Comparison of ENCODE assay signal across 9 mouse cellular contexts in the genomic region with DNA sequence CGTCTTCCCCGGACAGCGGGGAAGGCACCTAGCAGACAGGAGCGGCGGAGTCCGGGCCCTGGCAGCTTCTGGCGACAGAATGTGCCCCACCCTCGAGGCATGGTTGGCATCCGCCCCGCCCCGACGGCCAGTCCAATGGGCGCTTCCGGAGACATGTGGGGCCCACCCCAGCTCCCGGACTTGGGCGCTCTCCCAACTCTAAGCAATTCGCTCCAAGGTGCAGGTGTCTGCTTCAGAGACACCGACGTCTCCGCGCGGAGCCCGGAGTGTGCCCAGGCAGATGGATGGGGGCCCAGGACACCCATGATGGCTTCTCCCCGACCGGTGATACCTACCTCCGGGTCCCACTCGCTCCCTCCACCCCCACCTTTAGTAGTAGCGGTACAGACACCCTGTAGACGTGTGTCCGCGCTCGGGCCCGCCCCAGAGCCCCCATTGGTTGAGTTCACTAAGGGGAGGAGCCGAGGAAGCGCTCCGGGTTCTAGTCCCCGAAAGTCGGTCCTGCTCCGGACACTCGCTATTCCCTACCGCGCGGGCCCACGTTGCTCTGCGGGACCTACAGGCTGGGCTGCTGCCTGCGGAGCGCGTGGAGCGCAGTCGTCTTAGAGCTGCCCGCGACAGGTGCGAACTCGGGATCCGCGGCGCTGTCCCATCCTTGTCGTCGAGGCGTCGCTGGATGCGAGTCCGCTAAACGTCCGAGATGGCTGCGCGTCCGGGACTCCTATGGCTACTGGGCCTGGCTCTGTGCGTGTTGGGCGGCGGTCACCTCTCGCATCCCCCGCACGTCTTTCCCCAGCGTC. TPM values are rescaled to one million over a fixed set of nuclear protein-coding genes. Genes with fewer than 3 reads are reported as not detected.
DNase-seq lines count a peak whose midpoint lies in the region; ATAC-seq lines count a peak whose summit lies in the region.
"Had no signal": no experiment of that assay in that cellular context is flagged by ENCODE, and none has a peak within 500 bp of the region (broad histone marks: within the 10 kb centered on the region; RNA-seq: fewer than 3 reads in every experiment).

A gene (plus strand): TSS at position 515 of the 800 bp plus-strand sequence.

- H3K4me2 ChIP-seq in forebrain, embryonic 16.5 days (ENCODE audit: low read length), result peak within 1 kb of the TSS; percentile 39
- peak within 1 kb of the TSS; percentile 38 for H3K4me2 ChIP-seq in midbrain, embryonic 11.5 days

- H3K4me3 ChIP-seq in forebrain, embryonic 16.5 days (replicated peaks; ENCODE audit: low read length), result peak within 1 kb of the TSS; percentile 28
- peak within 1 kb of the TSS; percentile 19 for H3K4me3 ChIP-seq in midbrain, embryonic 11.5 days (ENCODE audit: low read depth, low read length)

- intact Hi-C loops in heart, postnatal 25 days (cut with DNase I), result no loop called here

- H3K36me3 ChIP-seq in forebrain, embryonic 16.5 days (ENCODE audit: control insufficient read depth, insufficient read depth), result no peaks in the 10 kb centered on the region
- H3K36me3 ChIP-seq in midbrain, embryonic 11.5 days (ENCODE audit: control insufficient read depth, insufficient read depth, low read length), result no peaks in the 10 kb centered on the region

- peak; percentile 85 for DNase-seq in heart, adult 11 months
- no peak for DNase-seq in heart, postnatal 25 days (ENCODE audit: low spot score)
- DNase-seq in kidney, postnatal 4 days, result peak; percentile 22 to 48
- peak; percentile 88 for DNase-seq in midbrain, embryonic 11.5 days (ENCODE audit: low spot score, missing footprints)
- no peak for DNase-seq in thymus, adult 18-20 months
- no peak for DNase-seq in MN1 (ENCODE audit: low spot score)
- DNase-seq in spleen, postnatal 4 days (ENCODE audit: low spot score in 2 of 2), result no peak

- WGBS in forebrain, embryonic 16.5 days, result 5% methylated on average over 69 of the region's 75 CpGs
- WGBS in midbrain, embryonic 11.5 days, result 6% methylated on average over 74 of the region's 75 CpGs

- no peak within 1 kb of the TSS for H3K27ac ChIP-seq in forebrain, embryonic 16.5 days (ENCODE audit: low read length)
- H3K27ac ChIP-seq in midbrain, embryonic 11.5 days (ENCODE audit: low read depth, low read length), result no peak within 1 kb of the TSS

- H3K27me3 ChIP-seq in forebrain, embryonic 16.5 days (replicated peaks; ENCODE audit: control insufficient read depth, insufficient read depth, low read length), result peaks cover 24% of the 10 kb centered on the region
- peaks cover 17% of the 10 kb centered on the region for H3K27me3 ChIP-seq in midbrain, embryonic 11.5 days (ENCODE audit: control insufficient read depth, insufficient read depth, low read length)

- no peak within 1 kb of the TSS for H3K9ac ChIP-seq in forebrain, embryonic 16.5 days (replicated peaks; ENCODE audit: low read depth, low read length)
- H3K9ac ChIP-seq in midbrain, embryonic 11.5 days (ENCODE audit: low read length), result no peak within 1 kb of the TSS

- peaks cover 6% of the 10 kb centered on the region; the same call in 1 of the 2 replicates for H3K4me1 ChIP-seq in forebrain, embryonic 16.5 days (replicated peaks; ENCODE audit: control insufficient read depth, insufficient read depth, low read length)
- H3K4me1 ChIP-seq in midbrain, embryonic 11.5 days (ENCODE audit: control insufficient read depth, insufficient read depth, low read length), result no peaks in the 10 kb centered on the region

- no peaks in the 10 kb centered on the region for H3K9me3 ChIP-seq in forebrain, embryonic 16.5 days (ENCODE audit: control insufficient read depth, low read length)
- H3K9me3 ChIP-seq in midbrain, embryonic 11.5 days (ENCODE audit: control insufficient read depth, low read length), result no peaks in the 10 kb centered on the region

- ATAC-seq in forebrain, embryonic 16.5 days, result peak; percentile 47; the same call in 1 of the 2 replicates
- peak; percentile 58; the same call in 1 of the 2 replicates for ATAC-seq in midbrain, embryonic 11.5 days (ENCODE audit: low FRiP score)

RNA-seq across cellular contexts. Expression of the gene that starts here (rescaled TPM):
- total RNA-seq in heart, postnatal 25 days (2021), result not detected
- polyA plus RNA-seq in forebrain, embryonic 16.5 days (2015; fragmentation: Nextera tagmentation; extraction: Ambion mirVana), result 0.35 TPM in 2 replicates
- 0.15 and 0.30 TPM in 2 replicates for polyA plus RNA-seq in midbrain, embryonic 11.5 days (2014; fragmentation: Nextera tagmentation; extraction: Ambion mirVana)
- polyA plus RNA-seq: C2C12 had no signal

Comparison
In these comparisons a context has a peak if more than half of its experiments do, and no peak if none do; other contexts are left out.
1. DNase-seq: peak in heart, adult 11 months (single experiment) and kidney, postnatal 4 days (2 of 2); none in heart, postnatal 25 days (single experiment), thymus, adult 18-20 months (0 of 2), MN1 (single experiment) and spleen, postnatal 4 days (0 of 2).
2. Peak in ATAC-seq, H3K4me3 ChIP-seq and H3K4me2 ChIP-seq in forebrain, embryonic 16.5 days; RNA of the gene not detected or under 1 TPM.
3. Peak in DNase-seq, ATAC-seq, H3K4me3 ChIP-seq and H3K4me2 ChIP-seq in midbrain, embryonic 11.5 days; RNA of the gene not detected or under 1 TPM.